Mouse (Mus musculus): ENCODE results near the gene Ppm1d.
A peak's percentile ranks its signal among the peaks of the same experiment; 100 is the strongest.

Gene Ppm1d

DNA sequence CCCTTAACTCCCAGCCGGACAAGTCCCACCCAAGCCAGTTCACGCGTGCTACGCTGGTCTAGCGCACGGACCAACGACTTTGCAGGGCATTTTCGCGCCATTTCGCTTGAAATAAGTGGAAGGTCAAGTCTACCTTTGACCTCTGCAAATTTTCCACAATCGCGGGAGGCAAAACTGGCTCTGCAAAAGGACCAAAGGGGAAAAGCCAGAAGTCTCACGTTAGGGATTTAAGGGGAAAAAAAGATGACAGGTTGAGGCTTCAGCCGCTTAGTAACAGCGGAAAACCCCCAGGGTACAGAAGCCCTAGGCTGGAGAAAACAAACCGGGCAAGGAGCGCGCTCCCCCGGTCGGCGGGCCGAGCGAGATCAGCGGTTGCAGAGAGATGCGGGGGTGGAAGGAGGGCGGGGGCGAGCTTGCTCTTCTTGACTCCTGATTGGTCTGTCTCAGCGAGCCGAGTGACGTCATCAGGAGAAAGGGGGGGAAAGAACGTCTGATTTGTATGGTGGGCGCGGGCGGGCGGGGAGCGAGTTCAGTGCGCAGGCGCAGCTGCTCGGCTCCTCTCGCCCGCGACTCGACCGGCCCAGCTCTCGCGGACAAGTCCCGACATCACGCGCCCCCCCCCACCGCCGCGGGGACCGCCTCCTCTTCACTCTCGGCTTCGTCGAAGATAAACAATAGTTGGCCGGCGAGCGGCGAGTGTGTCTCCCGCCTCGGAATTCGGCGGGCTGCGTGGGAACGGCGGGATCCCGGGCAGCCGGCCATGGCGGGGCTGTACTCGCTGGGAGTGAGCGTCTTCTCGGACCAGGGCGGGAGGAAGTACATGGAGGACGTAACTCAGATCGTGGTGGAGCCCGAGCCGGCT lies at the start of gene Ppm1d:
Ppm1d (plus strand) TSS at position 532 of the 862 bp plus-strand sequence.
- peak; percentile 100 for DNase-seq (ENCODE audit: low read depth, low spot score)

- no peak for DNase-seq (ENCODE audit: low read depth, low spot score)
Observed at GRCm38 (mm10) chr11:85264635-85265034, 46.4 kb upstream of the Ppm1d start.

- no peak for DNase-seq (ENCODE audit: low read depth, low spot score)
Observed at GRCm38 (mm10) chr11:85267393-85267792, 43.7 kb upstream of the Ppm1d start.

- DNase-seq (ENCODE audit: low read depth, low spot score) = peak; percentile 32
Observed at GRCm38 (mm10) chr11:85270631-85271030, 40.4 kb upstream of the Ppm1d start.

DNA sequence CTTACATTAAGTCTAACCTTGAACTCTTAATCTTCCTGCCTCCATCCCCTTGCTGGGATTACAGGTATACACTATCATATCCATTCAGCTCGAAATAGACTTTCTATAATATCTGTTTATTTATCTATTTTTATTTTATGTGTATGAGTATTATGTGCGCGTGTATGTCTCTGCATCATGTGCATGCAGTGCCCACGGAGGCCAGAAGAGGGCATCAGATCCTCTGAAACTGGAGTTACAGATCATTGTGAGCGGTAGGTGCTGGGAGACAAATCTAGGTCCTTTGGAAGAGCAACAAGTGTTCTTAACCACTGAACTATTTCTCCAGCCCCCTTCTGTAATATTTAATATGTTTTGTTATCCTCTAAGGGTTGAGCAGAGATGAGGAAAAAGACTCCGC lies 37.7 kb upstream of the Ppm1d start:
- DNase-seq (ENCODE audit: low read depth, low spot score) = no peak

DNA sequence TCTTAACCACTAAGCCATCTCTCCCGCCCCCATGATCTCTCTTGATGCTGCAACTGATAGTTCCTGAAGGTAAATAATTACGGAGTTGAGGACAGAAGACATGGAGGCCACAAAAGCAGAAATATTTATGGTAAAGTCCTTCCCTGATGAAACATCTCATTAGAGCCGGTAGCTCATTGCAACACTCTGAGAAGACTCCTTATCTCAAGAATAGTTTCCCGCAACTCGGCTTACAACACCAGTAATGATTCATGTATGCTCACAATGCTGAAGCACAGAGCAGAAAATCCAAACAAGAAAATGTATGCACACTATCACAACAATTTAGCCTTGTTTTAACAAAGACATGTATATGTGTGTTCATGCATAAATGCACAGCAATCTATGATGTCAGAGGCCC lies 35.9 kb upstream of the Ppm1d start:
- no peak for DNase-seq (ENCODE audit: low read depth, low spot score)

DNA sequence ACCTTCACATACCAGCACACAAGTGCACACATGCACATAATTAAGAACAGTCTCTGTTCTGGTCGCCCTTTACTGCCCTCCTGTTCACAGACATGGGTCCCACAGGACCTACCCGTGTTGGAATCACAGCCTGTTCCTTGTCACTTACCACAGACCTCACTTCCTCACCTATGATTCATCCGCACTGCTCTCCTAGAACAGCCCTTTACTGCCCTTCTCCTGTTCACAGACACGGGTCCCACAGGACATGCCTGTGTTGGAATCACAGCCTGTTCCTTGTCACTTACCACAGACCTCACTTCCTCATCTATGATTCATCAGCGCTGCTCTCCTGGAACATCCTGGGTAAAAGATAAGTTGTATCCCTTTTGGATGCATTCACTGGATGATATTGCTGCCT lies 33.4 kb upstream of the Ppm1d start:
- DNase-seq (ENCODE audit: low read depth, low spot score) = no peak

DNA sequence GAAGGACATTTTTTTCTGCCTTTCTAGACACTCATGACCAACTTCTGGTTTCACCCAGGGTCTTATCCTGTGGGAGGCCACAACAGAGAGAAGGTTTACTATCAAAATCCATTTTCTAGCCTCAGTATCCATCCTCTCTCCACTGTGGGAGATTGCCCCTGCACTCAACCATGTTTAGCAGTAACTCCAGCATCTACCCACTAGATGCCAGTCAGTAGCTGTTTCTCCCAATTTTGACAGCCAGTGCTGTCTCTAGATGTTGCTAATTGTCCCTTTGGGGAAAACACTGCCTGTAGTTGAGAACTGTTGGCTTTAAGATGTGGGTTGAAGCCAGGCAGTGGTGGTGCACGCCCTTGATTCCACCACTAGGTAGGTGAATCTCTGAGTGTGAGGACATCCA lies 32.9 kb upstream of the Ppm1d start:
- DNase-seq (ENCODE audit: low read depth, low spot score) = no peak

- no peak for DNase-seq (ENCODE audit: low read depth, low spot score)
Observed at GRCm38 (mm10) chr11:85281219-85281878, 29.7 kb upstream of the Ppm1d start.

DNA sequence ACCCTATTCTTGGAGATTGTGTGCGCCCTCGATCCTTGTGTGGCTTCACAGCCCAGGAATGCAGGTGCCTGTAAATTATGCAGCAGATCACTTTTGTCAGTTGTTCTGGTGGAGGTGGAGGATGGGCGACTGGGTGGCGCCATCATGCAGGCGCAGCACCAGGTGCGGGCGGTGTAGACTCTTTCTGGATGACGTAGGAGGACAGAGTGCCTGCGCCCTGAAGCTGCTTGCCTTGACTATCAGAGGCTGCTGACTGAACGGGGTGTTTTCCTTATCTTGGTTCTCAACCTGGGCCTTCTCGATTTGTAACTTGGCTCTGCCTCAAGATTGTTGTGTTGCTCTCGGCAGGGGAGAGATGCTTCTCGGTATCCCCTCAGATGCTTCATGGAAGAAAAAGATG lies 13.1 kb upstream of the Ppm1d start:
- no peak for DNase-seq (ENCODE audit: low read depth, low spot score)

GRCm38 (mm10) chr11:85299880-85300279 lies 11.2 kb upstream of the Ppm1d start:
- no peak for DNase-seq (ENCODE audit: low read depth, low spot score)

DNA sequence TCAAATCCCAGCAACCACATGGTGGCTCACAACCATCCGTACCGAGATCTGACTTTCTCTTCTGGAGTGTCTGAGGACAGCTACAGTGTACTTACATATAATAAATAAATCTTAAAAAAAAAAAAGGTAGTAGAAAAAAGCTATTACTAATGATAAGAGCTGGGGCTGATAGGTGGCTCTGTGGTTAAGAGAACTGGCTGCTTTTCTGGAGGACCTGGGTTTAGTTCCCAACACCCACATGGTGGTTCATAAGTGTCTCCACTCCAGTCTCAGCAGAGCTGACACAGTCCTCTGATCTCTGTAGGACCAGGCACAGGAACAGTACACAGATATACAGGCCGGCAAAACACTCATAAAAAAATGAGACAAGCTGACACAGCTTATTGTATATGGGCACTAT lies 9.9 kb upstream of the Ppm1d start:
- no peak for DNase-seq (ENCODE audit: low read depth, low spot score)

GRCm38 (mm10) chr11:85301836-85302235 lies 9.2 kb upstream of the Ppm1d start:
- no peak for DNase-seq (ENCODE audit: low read depth, low spot score)

DNA sequence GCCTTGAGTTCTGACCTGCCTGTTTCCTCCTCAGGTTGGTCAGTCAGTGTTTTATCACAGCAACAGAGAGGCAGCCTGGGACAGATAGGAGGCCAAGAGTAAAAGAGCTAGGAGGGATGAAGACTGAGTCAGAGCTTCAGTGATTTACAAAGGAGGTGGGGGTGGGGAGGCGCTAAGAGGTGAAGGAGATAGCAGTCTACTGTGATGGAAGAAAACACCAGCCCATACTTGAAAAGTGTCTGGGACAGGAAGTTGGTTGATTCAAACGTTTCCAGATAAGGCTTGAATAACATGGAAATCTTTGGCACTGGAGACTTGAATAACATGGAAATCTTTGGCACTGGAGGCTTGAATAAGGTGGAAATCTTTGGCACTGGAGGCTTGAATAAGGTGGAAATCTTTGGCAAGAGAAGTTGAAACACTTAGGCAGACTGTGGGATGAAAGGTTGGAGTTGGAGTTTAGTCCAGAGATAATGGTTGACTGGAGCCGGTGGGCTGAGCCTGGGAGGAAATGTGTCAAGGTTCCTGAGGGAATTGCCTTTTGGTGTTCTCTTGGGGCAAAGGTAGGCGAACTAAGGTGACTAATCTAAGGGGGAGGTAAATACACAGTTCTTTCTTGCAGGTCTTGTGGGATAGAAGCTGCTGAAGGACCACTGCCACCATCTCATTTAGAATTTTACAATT lies 4.3 kb upstream of the Ppm1d start:
- DNase-seq (ENCODE audit: low read depth, low spot score) = no peak

DNA sequence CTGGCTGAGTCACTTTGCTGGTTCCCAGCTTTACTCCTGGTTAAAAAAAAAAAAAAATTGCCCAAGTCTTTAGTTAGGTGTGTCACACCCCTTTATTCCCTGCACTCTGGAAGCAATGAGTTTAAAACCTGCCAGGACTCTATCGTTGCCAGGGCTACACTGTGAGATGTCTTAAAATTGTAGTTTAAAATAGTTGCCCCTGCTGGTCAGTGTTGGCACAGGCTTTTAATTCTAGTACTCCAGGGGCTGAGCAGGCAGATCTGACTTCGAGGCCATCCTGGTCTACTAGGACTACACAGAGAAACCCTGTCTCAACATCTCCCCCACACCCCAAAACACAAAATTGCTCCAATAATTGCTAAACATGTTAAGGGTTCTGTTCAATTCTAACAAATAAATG lies 2.2 kb upstream of the Ppm1d start:
- DNase-seq (ENCODE audit: low read depth, low spot score) = no peak

GRCm38 (mm10) chr11:85310407-85310712 lies 684 bp upstream of the Ppm1d start:
- no peak for DNase-seq (ENCODE audit: low read depth, low spot score)

DNA sequence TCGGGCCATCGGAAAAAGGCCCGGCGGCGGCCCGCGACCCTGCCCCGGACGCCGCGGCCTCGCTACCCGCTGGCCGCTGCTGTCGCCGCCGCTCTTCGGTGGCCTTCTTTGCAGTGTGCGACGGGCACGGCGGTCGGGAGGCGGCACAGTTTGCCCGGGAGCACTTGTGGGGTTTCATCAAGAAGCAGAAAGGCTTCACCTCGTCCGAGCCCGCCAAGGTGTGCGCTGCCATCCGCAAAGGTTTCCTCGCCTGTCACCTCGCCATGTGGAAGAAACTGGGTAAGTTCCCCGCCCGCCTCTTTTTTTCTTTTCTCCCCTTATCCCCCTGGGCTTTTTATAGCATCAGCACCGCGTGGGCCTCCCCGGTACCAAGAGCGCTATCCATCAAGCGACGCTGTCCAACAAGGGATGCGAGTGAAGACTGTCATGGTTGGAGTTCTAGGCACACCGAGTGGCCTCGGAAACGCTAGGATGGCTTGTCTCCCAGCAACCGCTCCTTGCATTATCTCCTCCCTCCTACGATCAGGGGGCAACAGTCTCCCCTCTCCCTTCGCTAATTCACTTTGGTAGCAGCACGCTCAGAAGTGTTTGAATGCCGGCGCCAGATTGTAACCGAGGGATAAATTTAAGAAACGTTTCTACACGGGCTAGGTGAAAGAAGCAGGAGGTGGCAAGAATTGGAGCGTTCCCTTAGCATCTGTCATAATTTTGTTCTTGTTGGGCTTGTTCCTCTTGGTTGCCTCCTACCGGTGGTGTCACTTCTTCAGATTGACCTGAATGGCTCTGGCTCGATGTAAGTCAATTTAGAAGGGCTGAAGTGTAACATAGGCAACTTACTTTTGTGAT lies 824 bp downstream of the Ppm1d start:
- DNase-seq (ENCODE audit: low read depth, low spot score) = no peak

DNA sequence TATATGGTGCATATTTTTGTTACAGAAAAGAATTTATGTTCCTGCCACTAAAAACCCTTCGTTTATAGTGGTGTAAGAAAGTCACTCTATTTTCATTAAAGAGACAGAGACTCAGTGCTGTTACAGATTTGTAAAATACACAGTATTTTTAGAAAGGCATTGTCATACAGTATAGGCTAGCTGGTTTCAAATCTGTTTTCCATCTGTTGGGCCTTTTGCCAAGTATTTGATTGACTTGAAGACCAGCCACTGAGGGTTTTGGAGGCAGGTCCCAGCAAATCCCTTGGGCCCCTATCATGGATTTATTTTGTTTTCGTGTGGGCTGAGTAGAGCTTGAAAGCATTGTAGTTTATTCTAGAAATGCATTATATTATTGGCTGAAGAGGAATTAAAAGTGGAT lies 1.8 kb downstream of the Ppm1d start:
- peak; percentile 79 for DNase-seq (ENCODE audit: low read depth, low spot score)

DNA sequence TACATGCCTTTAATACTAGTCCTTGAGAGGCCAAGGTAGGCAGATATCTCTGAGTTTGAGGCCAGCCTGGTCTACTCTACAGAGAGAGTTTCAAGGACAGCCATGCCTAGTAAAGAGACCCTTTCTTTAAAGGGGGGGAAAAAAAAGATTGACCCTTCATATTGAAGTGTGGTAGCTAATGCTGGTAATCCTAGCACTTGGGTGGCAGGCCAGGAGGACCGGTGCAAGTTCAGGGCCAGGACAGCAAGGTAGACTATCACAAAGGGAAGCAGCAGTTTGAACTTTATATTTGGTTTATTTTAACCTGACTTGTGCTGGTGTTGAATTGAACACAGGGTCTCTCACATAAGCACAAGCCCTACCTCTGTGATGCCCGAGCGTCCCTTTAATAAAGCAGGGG lies 2.3 kb downstream of the Ppm1d start:
- DNase-seq (ENCODE audit: low read depth, low spot score) = no peak

DNA sequence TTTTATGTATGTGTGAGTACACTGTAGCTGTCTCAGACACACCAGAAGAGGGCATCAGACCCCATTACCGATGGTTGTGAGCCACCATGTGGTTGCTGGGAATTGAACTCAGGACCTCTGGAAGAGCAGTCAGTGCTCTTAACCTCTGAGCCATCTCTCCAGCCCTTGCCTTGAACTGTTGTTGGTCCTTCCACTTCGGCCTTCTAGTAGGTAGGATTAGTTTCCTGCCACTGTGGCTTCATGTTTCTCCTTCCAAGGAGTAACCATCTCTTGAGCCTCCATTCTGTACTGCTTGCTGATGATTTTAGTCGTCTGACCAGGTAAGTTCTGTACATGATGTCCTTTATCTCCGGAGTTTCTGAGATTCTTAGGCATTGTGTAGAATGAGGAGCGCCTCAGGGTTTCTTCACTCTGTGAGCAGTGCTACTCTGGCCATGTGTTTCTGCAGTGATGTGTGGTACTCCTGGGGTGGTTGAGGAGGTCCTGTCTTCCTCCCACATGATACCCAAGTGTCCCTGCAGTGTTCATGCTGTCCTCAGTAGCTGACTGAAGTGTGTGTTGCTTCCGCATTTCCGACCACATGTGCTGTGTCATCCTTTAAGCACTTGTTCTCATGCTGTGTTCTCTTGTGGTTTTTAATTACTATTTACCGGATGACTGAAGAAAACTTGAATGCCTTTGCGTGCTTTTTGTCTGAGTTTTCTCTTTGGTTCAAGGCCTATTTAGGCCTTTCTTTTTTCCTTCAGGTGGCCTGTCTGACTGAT lies 12.7 kb downstream of the Ppm1d start:
- no peak for DNase-seq (ENCODE audit: low read depth, low spot score)

- no peak for DNase-seq (ENCODE audit: low read depth, low spot score)
Observed at GRCm38 (mm10) chr11:85328717-85329116, 17.7 kb downstream of the Ppm1d start.
